Mouse (Mus musculus): ENCODE results near the gene Steap3. TPM values are rescaled to one million over a fixed set of nuclear protein-coding genes. Genes with fewer than 3 reads are reported as not detected.

The Steap3 gene
- polyA plus RNA-seq (2012; rRNA removed): 76.3 and 80.5 TPM in 2 replicates

GRCm38 (mm10) chr1:120272605-120273004, at the start of gene Steap3:
Steap3 (minus strand) TSS chr1:120272705.

Other genes with a start within 250 kb of the Steap3 start
- gene Tmem37, start 198.6 kb downstream of the Steap3 start, polyA plus RNA-seq (2012; rRNA removed): 104 and 192 TPM in 2 replicates
- 281 and 308 TPM in 2 replicates for gene Dbi, start 151.6 kb downstream of the Steap3 start, polyA plus RNA-seq (2012; rRNA removed)
- gene 3110009E18Rik, start 151.5 kb downstream of the Steap3 start, polyA plus RNA-seq (2012; rRNA removed): 0.67 and 1.0 TPM in 2 replicates
- gene C1ql2, start 67.9 kb upstream of the Steap3 start, polyA plus RNA-seq (2012; rRNA removed): 0.07 TPM in 1 of 2 replicates, not detected in the other
- gene Marco, start 232.3 kb upstream of the Steap3 start, polyA plus RNA-seq (2012; rRNA removed): 0.93 TPM in 1 of 2 replicates, not detected in the other

All from colon, adult 2 months (tissue).